Mouse (Mus musculus): Measurements from ENCODE around the gene Ap1s3.

The Ap1s3 gene

GRCm38 (mm10) chr1:79589971-79590763, 81.6 kb downstream of the Ap1s3 start:
- no peak for DNase-seq

GRCm38 (mm10) chr1:79589424-79589823, 82.3 kb downstream of the Ap1s3 start:
- no peak for DNase-seq

GRCm38 (mm10) chr1:79581136-79581679, 90.6 kb downstream of the Ap1s3 start:
- DNase-seq, result peak; percentile 90

GRCm38 (mm10) chr1:79577357-79577756, 94.4 kb downstream of the Ap1s3 start:
- DNase-seq, result peak; percentile 48

- no peak for DNase-seq
Measured at GRCm38 (mm10) chr1:79571912-79572311, 99.9 kb downstream of the Ap1s3 start.

- no peak for DNase-seq
Measured at GRCm38 (mm10) chr1:79571126-79571525, 100.6 kb downstream of the Ap1s3 start.

- DNase-seq, result no peak
Measured at GRCm38 (mm10) chr1:79561186-79561585, 110.6 kb downstream of the Ap1s3 start.

Data from heart, adult 11 months (tissue).